Mouse (Mus musculus): Measurements from ENCODE around the gene Ubl5.

- TF ChIP-seq EP300 (optimal IDR thresholded peaks at IDR 0.05) (no peak), CTCF (IDR thresholded peaks at IDR 0.05; ENCODE audit: low read depth) (no peak)
Measured at GRCm38 (mm10) chr9:20636256-20636655, 6.4 kb upstream of the Ubl5 start.

Data from stomach, postnatal 0 days (tissue).